Mouse (Mus musculus) ES-Bruce4 (cell line): ENCODE measurements at regions not wholly inside any gene's neighbourhood (a gene's known extent, or its start where the extent isn't known, plus 50 kb on each side); places are given as distances from the start of the nearest gene placed in this dataset.

Source experiments
- EP300 ChIP-seq: IDR thresholded peaks from 2 replicates; pipeline ENCODE4 v1.6.1; 2011; ENCODE audit warnings: low read depth, low read length; ENCODE audit not compliant: insufficient read depth
- POLR2A ChIP-seq: IDR thresholded peaks from one replicate; pipeline ENCODE4 v1.8.1; 2011; ENCODE audit warnings: low read length; ENCODE audit not compliant: insufficient read depth

- no peak for TF ChIP-seq EP300
- no peak for TF ChIP-seq POLR2A
These were observed 491.7 kb upstream of the Lmcd1 start for GRCm38 (mm10) chr6:111781710-111782481.
